Mouse (Mus musculus) mouse embryonic stem cell (cell line): ENCODE data around the gene Aars.
"Not testable (repeated sequence)": the region's sequence is repeated elsewhere in the genome, so short reads cannot be mapped to it uniquely, and the experiment has no call there.

Experiments used
- in situ Hi-C, 2 experiments: fragments of 300-500 bp; cut with MboI; formaldehyde crosslinking; loops; 1 replicate in 1 of 2; 3 replicates in 1 of 2; pipeline ENCODE4 v1.14.3; 2019 to 2020; ENCODE audit warnings: low sequenced_read_pairs in 2 of 2, low pct_unique_long_range_greater_than_20kb in 1 of 2, mixed read lengths in 1 of 2; ENCODE audit not compliant: unreplicated experiment in 1 of 2

The Aars gene

DNA sequence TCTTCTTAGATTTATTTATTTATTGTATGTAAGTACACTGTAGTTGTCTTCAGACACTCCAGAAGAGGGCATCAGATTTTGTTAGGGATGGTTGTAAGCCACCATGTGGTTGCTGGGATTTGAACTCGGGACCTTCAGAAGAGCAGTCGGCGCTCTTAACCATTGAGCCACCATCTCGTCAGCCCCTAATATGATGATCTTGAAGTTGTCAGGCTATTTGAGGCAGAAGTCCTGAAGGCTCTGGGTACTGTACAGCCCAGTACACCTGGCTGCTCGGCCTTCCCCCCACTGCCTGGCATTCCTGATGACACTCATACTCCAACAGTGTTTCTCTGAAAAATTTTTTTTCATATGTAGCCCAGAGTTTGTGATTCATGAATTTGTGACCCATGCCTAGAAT is 51.0 kb downstream of the Aars start:
- in situ Hi-C loops = not testable (repeated sequence)

DNA sequence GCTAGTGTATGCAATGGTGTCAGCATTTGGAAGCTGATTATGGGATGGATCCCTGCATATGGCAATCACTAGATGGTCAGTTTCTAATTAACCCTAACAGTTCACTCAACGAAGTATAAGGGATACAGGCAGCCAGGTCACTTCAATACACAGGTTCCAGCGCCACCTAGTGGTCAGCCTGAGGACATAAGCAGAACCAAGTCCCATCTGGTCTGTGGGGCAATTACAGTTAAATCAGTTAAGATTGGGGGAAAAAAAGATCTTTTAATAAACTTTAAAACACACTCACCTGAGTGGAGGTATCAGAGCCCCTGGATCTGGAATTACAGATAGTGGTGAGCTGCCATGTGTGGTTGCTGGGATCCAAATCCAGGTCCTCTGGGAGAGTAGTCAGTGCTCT is 57.2 kb downstream of the Aars start:
- in situ Hi-C loops = loop anchor here in 1 of 2 experiments (10.0 kb wide), 1 partner anchor 55 kb away; no protein-coding TSS in a partner anchor

DNA sequence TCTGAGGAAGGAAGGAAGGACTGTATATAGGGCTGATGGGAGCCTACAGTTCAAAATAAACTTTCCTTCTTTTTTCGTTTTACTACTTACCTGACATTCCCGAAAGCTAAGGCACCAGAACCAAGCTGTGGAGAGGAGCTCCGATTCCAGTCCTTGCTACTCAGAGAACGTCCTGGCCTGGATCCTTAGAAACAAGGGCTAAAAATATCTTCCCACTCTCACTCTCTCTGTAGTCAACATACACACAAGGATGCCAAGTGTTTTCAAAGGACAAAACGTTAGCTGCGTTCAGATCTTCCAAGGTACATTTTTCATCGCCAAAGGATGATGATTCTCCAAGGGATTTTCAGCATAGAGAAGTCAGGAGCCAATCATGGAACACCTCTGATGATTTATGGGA is 58.8 kb downstream of the Aars start:
- in situ Hi-C loops = loop anchor here in 1 of 2 experiments (10.0 kb wide), 1 partner anchor 53 kb away; no protein-coding TSS in a partner anchor

DNA sequence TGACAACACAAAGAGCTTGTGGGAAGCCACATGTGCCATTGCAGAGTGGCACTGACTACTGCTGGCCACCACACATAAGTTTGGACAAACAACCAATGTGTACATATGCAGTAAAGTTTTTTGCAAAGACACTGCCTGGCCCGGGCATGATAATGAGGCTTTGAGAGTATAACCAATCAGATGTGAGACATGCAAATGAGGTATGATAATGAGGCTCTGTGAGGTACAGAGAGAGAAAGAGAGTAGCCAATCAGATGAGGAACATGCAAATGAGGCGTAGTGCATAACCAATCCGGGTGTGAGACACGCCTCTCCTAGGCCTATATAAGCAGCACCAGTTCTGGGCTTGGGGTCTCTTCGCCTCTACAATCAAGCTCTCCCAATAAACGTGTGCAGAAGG is 59.4 kb downstream of the Aars start, which contains the start of gene Clec18a:
Gene Clec18a, minus strand, starts transcription at position 101 of the 400 bp plus-strand sequence.
- in situ Hi-C loops = loop anchor here in 1 of 2 experiments (10.0 kb wide), 1 partner anchor 52 kb away; no protein-coding TSS in a partner anchor

DNA sequence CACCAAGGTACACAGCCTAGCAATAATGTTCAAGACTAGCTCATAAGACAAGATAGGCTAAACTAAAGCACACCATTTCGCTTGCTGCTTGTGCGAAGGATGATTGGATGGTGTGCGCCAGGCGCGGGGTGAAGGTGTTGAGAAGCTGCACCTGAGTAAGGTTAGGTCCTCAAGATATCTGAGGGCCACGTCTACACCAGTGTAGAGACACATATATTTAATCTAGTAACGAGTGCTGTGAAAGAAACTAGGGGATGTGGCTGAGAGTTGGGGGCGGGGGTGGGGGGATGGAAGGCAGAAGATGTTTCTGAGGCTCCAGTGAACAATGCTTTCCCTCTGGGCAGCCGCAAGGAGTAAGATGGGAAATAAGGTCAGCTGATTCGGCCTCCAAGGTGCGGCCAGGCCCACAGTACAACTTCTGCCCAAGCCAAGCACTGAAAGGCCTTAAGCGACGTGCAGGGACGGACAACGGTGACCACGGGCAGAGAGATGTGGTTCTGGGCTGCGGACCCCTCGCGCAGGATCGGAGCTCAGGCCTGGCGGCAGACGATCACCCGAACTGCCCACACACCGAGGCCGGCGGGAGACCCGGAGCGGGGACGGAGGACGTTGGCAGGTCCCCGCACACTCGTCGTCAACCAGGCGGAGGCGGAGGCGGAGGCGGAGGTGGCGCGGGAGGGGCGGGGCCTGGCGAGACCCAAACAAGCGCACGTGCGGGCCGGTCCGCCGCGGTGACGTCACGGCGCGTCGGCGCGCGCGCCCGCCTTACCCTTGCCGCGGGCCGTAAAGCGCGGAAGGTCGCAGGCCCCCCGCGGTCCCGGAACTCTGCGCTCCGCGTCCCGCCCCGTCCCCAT is 61.1 kb downstream of the Aars start, which contains the start of gene Pdpr:
Gene Pdpr, plus strand, starts transcription at position 766 of the 854 bp plus-strand sequence.
- in situ Hi-C loops = loop anchor here in 1 of 2 experiments (10.0 kb wide), 1 partner anchor 51 kb away; no protein-coding TSS in a partner anchor

DNA sequence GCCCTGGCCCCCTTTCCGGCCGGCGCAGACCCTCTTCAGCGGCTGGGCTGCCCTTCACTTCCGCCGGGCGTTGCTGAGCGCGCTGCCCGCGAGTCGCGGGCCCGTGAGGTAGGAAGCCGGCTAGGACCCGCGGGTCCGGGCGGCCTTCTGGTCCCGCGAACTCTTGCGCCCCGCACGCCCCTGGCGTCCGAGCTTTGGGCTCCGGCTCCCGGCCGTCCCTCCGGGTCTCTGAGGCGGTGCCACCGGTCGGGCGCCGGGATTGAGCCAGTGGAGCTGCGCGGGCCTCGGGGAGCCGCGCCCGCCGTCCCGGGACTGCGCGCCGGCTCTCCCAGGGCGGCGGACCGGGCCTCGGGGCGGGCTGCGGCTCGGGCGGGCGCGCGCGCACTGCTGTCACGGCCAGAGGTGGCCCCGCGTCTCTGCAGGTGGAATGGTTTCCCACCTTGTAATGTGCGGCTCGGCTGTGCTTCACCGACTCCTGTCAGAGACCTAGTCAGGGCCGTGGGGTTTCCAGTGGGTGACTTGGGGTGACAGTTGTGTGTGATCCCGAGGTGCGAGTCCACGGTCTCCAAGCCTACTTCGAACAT is 61.9 kb downstream of the Aars start:
- in situ Hi-C loops = loop anchor here in 1 of 2 experiments (10.0 kb wide), 1 partner anchor 50 kb away; no protein-coding TSS in a partner anchor
